Mouse (Mus musculus): ENCODE measurements around the gene G6pd2.

G6pd2 gene

DNA sequence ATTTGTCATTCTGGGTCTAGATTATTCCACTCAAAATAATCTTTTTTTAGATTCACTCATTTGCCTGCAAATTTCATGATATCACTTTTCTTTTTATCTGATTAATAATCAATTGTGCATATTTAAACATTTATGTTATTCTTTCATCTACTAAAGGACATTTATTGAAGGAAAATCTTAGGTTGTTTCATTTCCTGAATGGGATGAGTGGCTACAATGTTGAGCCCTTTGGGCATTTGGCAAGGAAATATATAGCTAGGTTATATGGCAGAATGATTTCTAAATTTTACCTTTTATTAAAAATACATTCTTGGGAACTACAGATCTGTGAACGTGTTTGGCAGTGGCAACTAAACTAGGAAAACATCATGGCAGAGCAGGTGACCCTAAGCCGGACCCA lies at the start of gene G6pd2:
TSS of gene G6pd2 (plus strand) at position 301 of the 400 bp plus-strand sequence.
- no peaks in the 10 kb centered on the region for H3K36me3 ChIP-seq (ENCODE audit: control insufficient read depth, insufficient read depth, low read length, poor library complexity, severe bottlenecking)
- no peaks in the 10 kb centered on the region for H3K27me3 ChIP-seq (ENCODE audit: control insufficient read depth, insufficient read depth, low read length, poor library complexity, severe bottlenecking)
- DNase-seq (ENCODE audit: low read depth, low spot score) = no peak

DNA sequence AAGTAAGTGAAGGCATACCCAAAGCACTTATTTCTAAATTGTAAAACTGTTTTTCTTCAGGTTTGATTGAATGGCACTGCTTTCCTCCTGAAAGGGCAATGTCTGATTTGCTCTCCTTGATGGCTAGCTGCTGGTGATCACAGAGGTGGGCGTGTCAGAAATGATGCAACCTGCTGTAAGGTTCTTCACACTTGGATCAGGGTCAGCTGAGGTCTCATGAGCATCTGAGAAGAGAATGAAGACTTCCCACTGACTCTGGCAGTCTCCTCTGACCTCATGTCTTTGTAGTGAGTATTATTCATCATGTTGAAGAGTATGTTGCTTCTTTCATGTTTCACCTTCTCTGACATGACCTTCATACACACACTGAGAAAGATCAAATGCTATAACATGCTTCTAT lies 44.4 kb upstream of the G6pd2 start:
- Histone ChIP-seq H3K36me3 (ENCODE audit: control insufficient read depth, insufficient read depth, low read length, poor library complexity, severe bottlenecking) (no peaks in the 10 kb centered on the region), H3K27me3 (ENCODE audit: control insufficient read depth, insufficient read depth, low read length, poor library complexity, severe bottlenecking) (no peaks in the 10 kb centered on the region)
- no peak for DNase-seq (ENCODE audit: low read depth, low spot score)

DNA sequence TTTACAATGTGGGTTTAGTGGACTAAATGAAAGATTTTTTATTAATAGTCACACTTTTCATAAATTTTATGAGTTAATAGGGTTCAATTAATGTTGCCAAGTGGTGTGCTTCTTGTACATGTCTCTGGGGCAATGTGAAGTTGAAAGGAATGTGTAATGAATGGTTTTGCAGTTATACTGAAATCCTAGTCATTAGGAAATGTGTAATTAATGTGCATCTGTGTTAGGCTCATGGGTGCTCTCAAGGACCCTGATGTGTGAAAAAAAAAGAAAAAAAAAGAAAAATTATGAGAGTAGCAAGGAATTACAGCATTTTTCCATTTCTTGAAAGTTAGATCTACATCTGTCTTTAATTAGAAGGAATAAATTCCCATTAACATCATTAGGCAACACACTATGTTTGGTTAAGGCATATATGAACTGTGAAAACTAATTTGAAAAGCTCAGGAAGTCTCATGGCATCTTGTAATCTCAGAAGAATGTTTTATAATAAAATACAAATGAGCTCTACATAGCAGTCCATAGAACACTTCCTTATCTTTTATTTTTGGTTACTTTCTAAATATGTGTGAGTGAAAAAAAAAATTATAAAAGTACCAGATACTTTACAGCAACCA lies 24.4 kb downstream of the G6pd2 start:
- Histone ChIP-seq H3K36me3 (ENCODE audit: control insufficient read depth, insufficient read depth, low read length, poor library complexity, severe bottlenecking) (no peaks in the 10 kb centered on the region), H3K27me3 (ENCODE audit: control insufficient read depth, insufficient read depth, low read length, poor library complexity, severe bottlenecking) (no peaks in the 10 kb centered on the region)
- no peak for DNase-seq (ENCODE audit: low read depth, low spot score)

DNA sequence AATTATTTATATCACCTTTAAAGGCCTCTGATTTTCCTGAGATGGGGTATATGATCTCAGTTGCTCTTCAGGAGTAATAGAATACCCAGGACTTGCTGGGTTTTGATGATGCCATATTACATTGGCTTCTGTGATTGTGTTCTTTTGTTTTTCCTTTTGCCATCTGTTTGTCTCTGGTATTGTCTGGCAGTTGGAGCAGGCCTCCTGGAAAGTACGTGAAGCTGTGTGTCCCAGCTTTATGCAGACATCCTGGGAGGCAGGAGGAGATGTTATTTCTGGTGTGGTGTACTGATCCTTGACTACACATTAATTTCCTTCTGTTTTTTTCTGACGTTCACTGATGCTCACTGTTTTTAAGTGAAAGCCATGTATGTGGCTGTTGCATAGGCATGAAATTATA lies 35.3 kb downstream of the G6pd2 start:
- Histone ChIP-seq H3K36me3 (ENCODE audit: control insufficient read depth, insufficient read depth, low read length, poor library complexity, severe bottlenecking) (no peaks in the 10 kb centered on the region), H3K27me3 (ENCODE audit: control insufficient read depth, insufficient read depth, low read length, poor library complexity, severe bottlenecking) (no peaks in the 10 kb centered on the region)
- no peak for DNase-seq (ENCODE audit: low read depth, low spot score)
